Mouse (Mus musculus) E14TG2a.4 (cell line): ENCODE data around the gene Fam129c.

ENCODE experiments used
- H3K27me3 ChIP-seq: 2 replicates; pipeline ENCODE4 v1.6.1; 2014; ENCODE audit warnings: low read length, control low read depth; ENCODE audit not compliant: insufficient read depth
- H3K36me3 ChIP-seq: 2 replicates; pipeline ENCODE4 v1.6.1; 2014; ENCODE audit warnings: low read length, control low read depth; ENCODE audit not compliant: insufficient read depth
- H3K4me1 ChIP-seq: replicated peaks from 2 replicates; pipeline ENCODE4 v1.6.1; 2014; ENCODE audit warnings: low read depth, low read length, control low read depth
- H3K4me3 ChIP-seq: replicated peaks from 2 replicates; pipeline ENCODE4 v1.5.1; 2014; ENCODE audit warnings: mild to moderate bottlenecking, low read length
- H3K9me3 ChIP-seq: 2 replicates; pipeline ENCODE4 v1.6.1; 2014; ENCODE audit warnings: low read length, control low read depth
- CTCF ChIP-seq: conservative IDR thresholded peaks from 2 replicates; pipeline ENCODE4 v1.5.1; 2014; ENCODE audit warnings: low read length
- NANOG ChIP-seq: IDR thresholded peaks from 2 replicates; pipeline ENCODE4 v1.6.1; 2014; ENCODE audit warnings: borderline replicate concordance, low read length, mixed read lengths
- POU5F1 ChIP-seq: IDR thresholded peaks from 2 replicates; pipeline ENCODE4 v1.6.1; 2014; ENCODE audit warnings: low read length, borderline replicate concordance

Gene Fam129c

DNA sequence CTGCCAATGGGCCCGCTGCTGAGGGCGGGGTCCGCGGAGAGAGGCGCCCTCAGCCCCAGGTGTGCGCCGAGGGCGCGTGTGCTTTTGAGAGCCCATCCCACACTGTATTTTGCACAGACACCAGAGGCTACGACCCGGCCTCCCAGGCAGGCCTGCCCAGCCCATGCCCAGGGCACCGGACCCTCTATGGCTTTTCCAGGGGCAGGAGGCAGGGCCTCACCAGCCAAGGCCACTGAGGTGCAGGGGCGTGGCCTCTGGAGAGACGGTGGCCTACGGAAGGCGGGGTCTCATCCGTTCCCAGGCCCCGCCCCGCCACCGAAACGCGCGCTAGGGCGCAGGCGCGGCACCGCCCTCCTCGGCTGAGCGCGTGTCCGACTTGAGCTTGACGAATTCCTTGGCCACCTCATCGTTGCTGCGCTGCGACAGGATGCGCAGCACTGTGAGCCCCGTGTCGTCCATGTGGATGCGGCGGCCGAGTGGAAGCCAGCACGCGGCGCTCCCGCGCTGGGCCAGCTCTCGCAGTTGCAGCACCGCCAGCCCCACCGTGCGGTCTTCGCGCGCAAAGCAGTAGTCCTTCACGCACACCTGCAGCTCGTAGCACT lies 31.7 kb downstream of the Fam129c start:
- no peak for TF ChIP-seq CTCF
- no peak for TF ChIP-seq POU5F1
- no peak for TF ChIP-seq NANOG
- Histone ChIP-seq H3K27me3 (peaks cover 21% of the 10 kb centered on the region), H3K4me3 (peak overlapping the region; percentile 84), H3K36me3 (peaks cover 23% of the 10 kb centered on the region), H3K9me3 (no peaks in the 10 kb centered on the region), H3K4me1 (peaks cover 81% of the 10 kb centered on the region)

DNA sequence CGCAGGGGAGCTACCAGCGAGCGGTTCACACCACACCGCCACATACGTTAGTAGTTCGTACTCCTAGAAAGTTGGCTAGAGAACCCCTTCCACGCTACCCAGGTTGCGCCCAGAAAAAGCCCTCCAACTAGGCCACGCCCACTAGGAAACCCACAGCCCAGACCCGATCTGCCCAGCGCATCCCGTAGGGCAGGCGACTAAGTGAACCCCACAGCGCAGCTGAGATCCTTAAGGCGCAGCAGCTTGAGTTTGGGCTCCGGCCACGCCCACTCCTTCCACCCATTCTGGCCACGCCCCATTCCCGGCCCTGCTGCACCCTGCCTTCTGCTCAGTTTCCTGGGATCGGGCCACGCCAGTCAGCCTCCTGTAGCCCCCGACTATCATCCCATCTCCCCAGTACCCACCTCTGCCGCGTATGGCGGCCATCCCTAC lies 32.3 kb downstream of the Fam129c start:
- H3K27me3 ChIP-seq, result peaks cover 26% of the 10 kb centered on the region
- peak overlapping the region; percentile 84 for H3K4me3 ChIP-seq
- peaks cover 17% of the 10 kb centered on the region for H3K36me3 ChIP-seq
- no peaks in the 10 kb centered on the region for H3K9me3 ChIP-seq
- TF ChIP-seq POU5F1, result no peak
- TF ChIP-seq NANOG, result no peak
- no peak for TF ChIP-seq CTCF
- H3K4me1 ChIP-seq, result peaks cover 87% of the 10 kb centered on the region

DNA sequence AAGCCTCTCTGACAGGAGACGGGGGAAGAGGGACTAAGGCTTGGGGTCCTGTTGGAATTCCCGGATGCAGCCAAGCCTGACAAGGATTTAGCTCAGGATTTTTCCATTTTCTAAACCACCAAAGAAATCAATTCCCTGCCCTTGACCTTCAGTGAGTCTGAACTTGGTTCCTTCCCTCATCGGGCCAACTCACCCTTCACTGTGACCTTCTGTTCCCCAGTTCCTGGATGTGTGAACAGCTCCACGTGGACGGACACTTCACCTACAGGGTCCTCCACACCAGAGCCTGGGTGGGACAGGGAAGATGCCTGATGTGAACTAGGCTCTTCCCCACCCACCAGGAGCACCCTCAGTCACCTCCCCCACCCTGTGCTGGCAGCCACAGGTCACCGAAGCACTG lies 33.3 kb downstream of the Fam129c start:
- Histone ChIP-seq H3K4me3 (peak overlapping the region; percentile 84), H3K27me3 (peaks cover 36% of the 10 kb centered on the region), H3K4me1 (peaks cover 88% of the 10 kb centered on the region), H3K36me3 (peaks cover 8% of the 10 kb centered on the region), H3K9me3 (no peaks in the 10 kb centered on the region)
- TF ChIP-seq POU5F1, result no peak
- TF ChIP-seq NANOG, result no peak
- no peak for TF ChIP-seq CTCF

DNA sequence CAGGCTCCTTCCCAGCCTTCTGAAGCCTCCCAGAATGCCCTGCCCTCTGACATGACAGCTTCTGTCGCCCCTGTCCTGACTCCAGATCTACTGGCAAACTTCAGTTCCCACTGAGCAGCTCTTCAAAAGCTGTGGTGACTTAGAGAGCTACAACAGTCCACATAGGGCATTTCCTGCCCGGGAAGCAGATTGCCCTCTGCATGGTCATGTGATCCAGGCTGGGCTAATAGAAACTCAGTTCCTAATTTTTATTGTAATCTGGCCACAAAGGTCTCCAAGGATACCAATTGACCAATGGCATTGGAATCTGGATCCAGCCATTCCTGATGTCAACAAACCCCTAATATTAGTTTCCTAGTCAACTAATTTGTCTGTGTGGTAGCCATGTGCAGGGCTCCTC lies 34.4 kb downstream of the Fam129c start:
- no peak overlapping the region for H3K4me3 ChIP-seq
- TF ChIP-seq CTCF (no peak), NANOG (no peak), POU5F1 (no peak)
- peaks cover 77% of the 10 kb centered on the region for H3K4me1 ChIP-seq
- H3K9me3 ChIP-seq, result no peaks in the 10 kb centered on the region
- H3K27me3 ChIP-seq, result peaks cover 44% of the 10 kb centered on the region
- no peaks in the 10 kb centered on the region for H3K36me3 ChIP-seq

DNA sequence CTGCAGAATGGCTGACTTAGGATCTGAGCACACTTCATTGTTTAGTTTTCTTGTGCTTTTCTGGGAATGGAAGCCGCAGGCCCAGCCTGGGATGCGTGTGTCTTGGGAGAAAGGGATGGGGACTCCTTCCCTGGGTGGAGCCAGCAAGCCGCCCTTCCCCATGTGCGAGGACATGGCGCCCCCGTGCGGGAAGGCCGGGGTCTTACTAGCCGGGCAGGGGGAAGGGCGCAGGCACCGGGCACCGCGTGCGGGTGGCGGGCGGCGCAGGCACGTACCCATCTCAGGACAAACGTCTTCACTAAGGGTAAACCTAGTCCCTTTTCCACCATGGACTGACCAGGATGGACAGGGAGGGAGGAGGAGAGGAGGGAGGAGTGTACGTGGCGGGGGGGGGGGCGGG lies 35.7 kb downstream of the Fam129c start:
- Histone ChIP-seq H3K9me3 (no peaks in the 10 kb centered on the region), H3K4me3 (peak overlapping the region; percentile 30; the same call in 1 of the 2 replicates), H3K36me3 (no peaks in the 10 kb centered on the region), H3K4me1 (peaks cover 73% of the 10 kb centered on the region), H3K27me3 (peaks cover 44% of the 10 kb centered on the region)
- TF ChIP-seq NANOG (no peak), CTCF (no peak; the same call in 1 of the 2 replicates), POU5F1 (no peak)

DNA sequence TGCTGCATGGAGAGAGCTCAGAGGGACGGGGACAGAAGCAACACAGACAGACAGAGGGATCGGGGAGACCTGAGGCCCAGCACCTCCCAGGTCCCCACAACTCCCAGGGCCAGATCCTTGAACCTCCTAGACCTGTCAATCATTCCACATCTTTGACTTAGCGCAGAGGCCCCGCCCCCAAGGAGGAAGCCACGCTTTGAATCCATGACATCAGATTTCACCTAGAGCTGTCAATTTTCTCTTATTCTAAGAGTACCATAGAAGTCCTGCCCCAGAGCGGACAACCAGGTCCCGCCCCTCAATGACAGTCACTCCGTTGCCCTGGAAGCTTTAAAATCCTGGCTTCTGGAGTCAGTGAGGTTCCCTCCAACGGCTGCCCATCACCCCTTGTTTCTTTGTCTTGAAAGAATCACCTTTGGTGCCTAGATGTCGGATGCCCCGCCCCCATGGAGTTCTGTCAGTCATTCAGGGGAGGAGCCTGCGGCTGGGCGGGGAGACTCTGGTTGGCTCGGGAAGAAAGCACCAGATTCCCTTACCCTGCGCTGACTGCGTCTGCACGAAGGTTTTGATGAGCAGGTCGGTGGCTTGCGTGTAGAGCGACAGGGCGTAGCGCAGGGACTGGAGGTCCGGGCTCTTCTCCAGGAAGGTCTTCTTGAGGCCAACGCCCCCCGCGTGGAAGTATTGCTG lies 36.7 kb downstream of the Fam129c start:
- peak overlapping the region; percentile 45 for H3K4me3 ChIP-seq
- H3K36me3 ChIP-seq, result peaks cover under 1% of the 10 kb centered on the region; the same call in 1 of the 2 replicates
- TF ChIP-seq CTCF (no peak), POU5F1 (no peak), NANOG (no peak)
- H3K27me3 ChIP-seq, result peaks cover 44% of the 10 kb centered on the region
- no peaks in the 10 kb centered on the region for H3K9me3 ChIP-seq
- H3K4me1 ChIP-seq, result peaks cover 74% of the 10 kb centered on the region

DNA sequence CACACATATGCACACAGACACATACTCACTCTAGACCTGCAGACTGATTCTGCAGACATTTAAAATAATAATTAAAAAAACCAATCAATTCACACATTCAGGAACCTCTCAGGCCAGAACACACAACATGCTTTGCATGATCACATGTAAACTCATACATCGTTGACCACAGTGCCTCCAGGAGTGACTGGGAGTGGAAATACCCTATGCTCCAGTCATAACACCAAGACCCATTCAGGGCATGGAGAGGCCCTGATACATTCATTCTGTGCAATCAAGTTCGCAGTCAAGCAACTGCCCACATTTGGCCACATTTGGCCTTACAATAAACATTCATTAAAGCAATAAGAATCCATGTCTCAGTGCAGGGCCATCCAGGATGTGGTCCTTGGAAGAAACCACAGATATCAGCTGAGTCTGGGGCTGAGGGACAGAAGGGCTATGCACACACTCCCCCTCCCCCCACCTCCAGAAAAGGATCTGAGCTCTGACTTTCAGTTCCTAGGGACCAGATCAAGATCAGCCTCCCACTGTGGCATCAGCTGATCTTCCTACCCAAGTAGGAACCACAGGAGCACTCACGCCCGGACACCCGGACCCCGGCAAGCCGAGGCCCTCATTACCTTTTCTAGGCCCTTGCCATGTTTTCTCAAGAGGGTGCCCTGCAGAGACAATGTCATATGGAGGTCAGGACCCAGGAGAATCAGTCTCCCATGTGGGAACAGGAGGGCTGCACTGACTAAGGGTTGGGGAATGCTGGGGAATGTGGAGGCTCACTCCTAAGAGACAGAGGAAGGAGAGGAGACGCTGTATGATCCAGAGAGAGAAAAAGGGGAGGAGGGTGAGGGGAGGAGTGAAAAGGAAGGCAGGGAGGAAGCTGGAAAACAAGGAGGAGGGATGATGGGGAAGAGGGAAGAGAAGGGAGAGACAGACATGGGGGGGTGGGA lies 40.0 kb downstream of the Fam129c start:
- TF ChIP-seq POU5F1 (no peak), NANOG (no peak), CTCF (no peak)
- Histone ChIP-seq H3K27me3 (peaks cover 34% of the 10 kb centered on the region), H3K4me1 (peaks cover 52% of the 10 kb centered on the region), H3K36me3 (peaks cover 10% of the 10 kb centered on the region), H3K9me3 (no peaks in the 10 kb centered on the region), H3K4me3 (no peak overlapping the region)

DNA sequence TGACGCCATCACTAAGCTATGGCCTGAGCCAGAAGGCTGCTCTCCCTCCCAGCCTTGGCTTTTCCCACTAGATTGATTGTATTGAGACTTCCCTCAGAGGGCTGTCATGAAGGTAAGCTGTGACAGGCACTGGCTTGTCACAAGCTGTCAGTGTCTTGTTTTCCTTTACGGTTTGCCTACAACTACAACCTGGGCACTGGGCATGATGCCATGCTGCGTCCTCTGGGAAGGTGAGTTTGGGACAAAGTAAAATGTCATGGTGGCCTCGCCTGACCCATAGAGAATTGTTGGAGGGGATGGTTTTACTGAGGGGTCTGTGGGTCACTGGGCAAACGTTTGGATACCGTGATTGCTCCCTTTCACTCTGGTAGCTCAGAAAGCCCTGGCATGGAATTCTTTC lies 40.9 kb downstream of the Fam129c start:
- Histone ChIP-seq H3K9me3 (no peaks in the 10 kb centered on the region), H3K27me3 (peaks cover 30% of the 10 kb centered on the region), H3K4me1 (peaks cover 53% of the 10 kb centered on the region), H3K36me3 (peaks cover 10% of the 10 kb centered on the region), H3K4me3 (no peak overlapping the region)
- no peak for TF ChIP-seq POU5F1
